Mouse (Mus musculus): ENCODE results near the gene Olfr943. TPM values are rescaled to one million over a fixed set of nuclear protein-coding genes. Genes with fewer than 3 reads are reported as not detected.

The Olfr943 gene
- polyA plus RNA-seq (2012; rRNA removed): not detected in 2 replicates
- not detected in 2 replicates for polyA plus RNA-seq (2014; fragmentation: Nextera tagmentation; extraction: Ambion mirVana)

- no peak for ATAC-seq (ENCODE audit: insufficient read depth)
- Histone ChIP-seq H3K9ac (replicated peaks) (no peak within 1 kb of the TSS), H3K9me3 (ENCODE audit: control insufficient read depth, low read length) (no peaks in the 10 kb centered on the region), H3K27me3 (ENCODE audit: control insufficient read depth, insufficient read depth, low read length) (no peaks in the 10 kb centered on the region), H3K27ac (no peak within 1 kb of the TSS), H3K4me2 (ENCODE audit: low read depth) (no peak within 1 kb of the TSS), H3K4me3 (ENCODE audit: insufficient read depth in 1 of 2, low read depth in 2 of 2, low read length in 2 of 2) (no peak within 1 kb of the TSS), H3K4me1 (replicated peaks; ENCODE audit: control insufficient read depth in 2 of 2, insufficient read depth in 2 of 2, low read length in 1 of 2) (no peaks in the 10 kb centered on the region), H3K36me3 (replicated peaks; ENCODE audit: control insufficient read depth, insufficient read depth, low read depth) (no peaks in the 10 kb centered on the region)
- WGBS (ENCODE audit: insufficient replicate concordance): 66% methylated on average over 5 of the region's 5 CpGs
- TF ChIP-seq EP300 (IDR thresholded peaks at IDR 0.05; ENCODE audit: low read depth) (no peak), CTCF (IDR thresholded peaks at IDR 0.05; ENCODE audit: low read depth) (no peak)
- DNase-seq (ENCODE audit: low read depth in 3 of 3, low spot score in 3 of 3): no peak
These were observed at the start of gene Olfr943 for GRCm38 (mm10) chr9:39166004-39166403. Gene Olfr943, plus strand, starts transcription at chr9:39166304.

- ATAC-seq (ENCODE audit: insufficient read depth) (no peak), DNase-seq (ENCODE audit: low read depth in 3 of 3, low spot score in 3 of 3) (no peak)
- no peak overlapping the region for H3K4me2 ChIP-seq (ENCODE audit: low read depth)
- TF ChIP-seq CTCF (IDR thresholded peaks at IDR 0.05; ENCODE audit: low read depth): no peak
- TF ChIP-seq EP300 (IDR thresholded peaks at IDR 0.05; ENCODE audit: low read depth): no peak
- H3K27me3 ChIP-seq (ENCODE audit: control insufficient read depth, insufficient read depth, low read length): no peaks in the 10 kb centered on the region
- H3K36me3 ChIP-seq (replicated peaks; ENCODE audit: control insufficient read depth, insufficient read depth, low read depth): no peaks in the 10 kb centered on the region
- no peaks in the 10 kb centered on the region for H3K9me3 ChIP-seq (ENCODE audit: control insufficient read depth, low read length)
- no peaks in the 10 kb centered on the region for H3K4me1 ChIP-seq (replicated peaks; ENCODE audit: control insufficient read depth in 2 of 2, insufficient read depth in 2 of 2, low read length in 1 of 2)
- H3K27ac ChIP-seq: no peak overlapping the region
- H3K4me3 ChIP-seq (ENCODE audit: insufficient read depth in 1 of 2, low read depth in 2 of 2, low read length in 2 of 2): no peak overlapping the region
- WGBS (ENCODE audit: insufficient replicate concordance): 62% methylated on average over 1 of the region's 1 CpGs
- no peak overlapping the region for H3K9ac ChIP-seq (replicated peaks)
These were observed 38.8 kb upstream of the Olfr943 start for GRCm38 (mm10) chr9:39127326-39127725.

GRCm38 (mm10) chr9:39127831-39128230, 38.3 kb upstream of the Olfr943 start, which contains the start of gene Olfr27:
Gene Olfr27, plus strand, starts transcription at chr9:39128131.
- TF ChIP-seq EP300 (IDR thresholded peaks at IDR 0.05; ENCODE audit: low read depth) (no peak), CTCF (IDR thresholded peaks at IDR 0.05; ENCODE audit: low read depth) (no peak)
- ATAC-seq (ENCODE audit: insufficient read depth) (no peak), DNase-seq (ENCODE audit: low read depth in 3 of 3, low spot score in 3 of 3) (no peak)
- no peaks in the 10 kb centered on the region for H3K27me3 ChIP-seq (ENCODE audit: control insufficient read depth, insufficient read depth, low read length)
- no peaks in the 10 kb centered on the region for H3K4me1 ChIP-seq (replicated peaks; ENCODE audit: control insufficient read depth in 2 of 2, insufficient read depth in 2 of 2, low read length in 1 of 2)
- H3K9ac ChIP-seq (replicated peaks): no peak within 1 kb of the TSS
- H3K9me3 ChIP-seq (ENCODE audit: control insufficient read depth, low read length): no peaks in the 10 kb centered on the region
- H3K27ac ChIP-seq: no peak within 1 kb of the TSS
- H3K4me3 ChIP-seq (ENCODE audit: insufficient read depth in 1 of 2, low read depth in 2 of 2, low read length in 2 of 2): no peak within 1 kb of the TSS
- no peak within 1 kb of the TSS for H3K4me2 ChIP-seq (ENCODE audit: low read depth)
- no peaks in the 10 kb centered on the region for H3K36me3 ChIP-seq (replicated peaks; ENCODE audit: control insufficient read depth, insufficient read depth, low read depth)

GRCm38 (mm10) chr9:39152401-39152800, 13.7 kb upstream of the Olfr943 start:
- WGBS (ENCODE audit: insufficient replicate concordance): 34% methylated on average over 1 of the region's 1 CpGs
- ATAC-seq (ENCODE audit: insufficient read depth): no peak
- TF ChIP-seq CTCF (IDR thresholded peaks at IDR 0.05; ENCODE audit: low read depth) (no peak), EP300 (IDR thresholded peaks at IDR 0.05; ENCODE audit: low read depth) (no peak)
- Histone ChIP-seq H3K9ac (replicated peaks) (no peak overlapping the region), H3K36me3 (replicated peaks; ENCODE audit: control insufficient read depth, insufficient read depth, low read depth) (no peaks in the 10 kb centered on the region), H3K4me3 (ENCODE audit: insufficient read depth in 1 of 2, low read depth in 2 of 2, low read length in 2 of 2) (no peak overlapping the region), H3K27me3 (ENCODE audit: control insufficient read depth, insufficient read depth, low read length) (no peaks in the 10 kb centered on the region), H3K27ac (no peak overlapping the region), H3K9me3 (ENCODE audit: control insufficient read depth, low read length) (no peaks in the 10 kb centered on the region), H3K4me2 (ENCODE audit: low read depth) (no peak overlapping the region), H3K4me1 (replicated peaks; ENCODE audit: control insufficient read depth in 2 of 2, insufficient read depth in 2 of 2, low read length in 1 of 2) (no peaks in the 10 kb centered on the region)
- no peak for DNase-seq (ENCODE audit: low read depth in 3 of 3, low spot score in 3 of 3)

- ATAC-seq (ENCODE audit: insufficient read depth): no peak
- no peaks in the 10 kb centered on the region for H3K36me3 ChIP-seq (replicated peaks; ENCODE audit: control insufficient read depth, insufficient read depth, low read depth)
- TF ChIP-seq EP300 (IDR thresholded peaks at IDR 0.05; ENCODE audit: low read depth): no peak
- no peak for TF ChIP-seq CTCF (IDR thresholded peaks at IDR 0.05; ENCODE audit: low read depth)
These were observed 35.5 kb downstream of the Olfr943 start, which contains the start of gene Olfr944 for GRCm38 (mm10) chr9:39201620-39202019. Gene Olfr944, plus strand, starts transcription at chr9:39201920.

More at GRCm38 (mm10) chr9:39201620-39202019, 35.5 kb downstream of the Olfr943 start, which contains the start of gene Olfr944:
- Histone ChIP-seq H3K27me3 (ENCODE audit: control insufficient read depth, insufficient read depth, low read length) (no peaks in the 10 kb centered on the region), H3K4me3 (ENCODE audit: insufficient read depth in 1 of 2, low read depth in 2 of 2, low read length in 2 of 2) (no peak within 1 kb of the TSS), H3K9me3 (ENCODE audit: control insufficient read depth, low read length) (no peaks in the 10 kb centered on the region), H3K4me2 (ENCODE audit: low read depth) (no peak within 1 kb of the TSS), H3K4me1 (replicated peaks; ENCODE audit: control insufficient read depth in 2 of 2, insufficient read depth in 2 of 2, low read length in 1 of 2) (no peaks in the 10 kb centered on the region), H3K9ac (replicated peaks) (no peak within 1 kb of the TSS), H3K27ac (no peak within 1 kb of the TSS)
- DNase-seq (ENCODE audit: low read depth in 3 of 3, low spot score in 3 of 3): no peak

Other genes starting within 250 kb of the Olfr943 start
- not detected in 2 replicates for gene Olfr930, start 236.5 kb upstream of the Olfr943 start, polyA plus RNA-seq (2012; rRNA removed)
- not detected in 2 replicates for gene Olfr930, start 236.5 kb upstream of the Olfr943 start, polyA plus RNA-seq (2014; fragmentation: Nextera tagmentation; extraction: Ambion mirVana)
- gene Olfr933, start 194.0 kb upstream of the Olfr943 start, polyA plus RNA-seq (2012; rRNA removed): not detected in 2 replicates
- not detected in 2 replicates for gene Olfr933, start 194.0 kb upstream of the Olfr943 start, polyA plus RNA-seq (2014; fragmentation: Nextera tagmentation; extraction: Ambion mirVana)
- not detected in 2 replicates for gene Olfr934, start 178.0 kb upstream of the Olfr943 start, polyA plus RNA-seq (2012; rRNA removed)
- not detected in 2 replicates for gene Olfr934, start 178.0 kb upstream of the Olfr943 start, polyA plus RNA-seq (2014; fragmentation: Nextera tagmentation; extraction: Ambion mirVana)
- gene Olfr935, start 166.6 kb upstream of the Olfr943 start, polyA plus RNA-seq (2012; rRNA removed): not detected in 2 replicates
- not detected in 2 replicates for gene Olfr935, start 166.6 kb upstream of the Olfr943 start, polyA plus RNA-seq (2014; fragmentation: Nextera tagmentation; extraction: Ambion mirVana)
- not detected in 2 replicates for gene Olfr146, start 142.9 kb upstream of the Olfr943 start, polyA plus RNA-seq (2012; rRNA removed)
- not detected in 2 replicates for gene Olfr146, start 142.9 kb upstream of the Olfr943 start, polyA plus RNA-seq (2014; fragmentation: Nextera tagmentation; extraction: Ambion mirVana)
- gene Olfr937, start 101.4 kb upstream of the Olfr943 start, polyA plus RNA-seq (2012; rRNA removed): not detected in 2 replicates
- not detected in 2 replicates for gene Olfr937, start 101.4 kb upstream of the Olfr943 start, polyA plus RNA-seq (2014; fragmentation: Nextera tagmentation; extraction: Ambion mirVana)
- gene Olfr938, start 87.4 kb upstream of the Olfr943 start, polyA plus RNA-seq (2012; rRNA removed): not detected in 2 replicates
- not detected in 2 replicates for gene Olfr938, start 87.4 kb upstream of the Olfr943 start, polyA plus RNA-seq (2014; fragmentation: Nextera tagmentation; extraction: Ambion mirVana)
- gene Olfr27, start 38.2 kb upstream of the Olfr943 start, polyA plus RNA-seq (2012; rRNA removed): not detected in 2 replicates
- gene Olfr27, start 38.2 kb upstream of the Olfr943 start, polyA plus RNA-seq (2014; fragmentation: Nextera tagmentation; extraction: Ambion mirVana): not detected in 2 replicates
- gene Olfr944, start 35.6 kb downstream of the Olfr943 start, polyA plus RNA-seq (2012; rRNA removed): not detected in 2 replicates
- gene Olfr944, start 35.6 kb downstream of the Olfr943 start, polyA plus RNA-seq (2014; fragmentation: Nextera tagmentation; extraction: Ambion mirVana): not detected in 2 replicates
- not detected in 2 replicates for gene Olfr1537, start 83.7 kb downstream of the Olfr943 start, polyA plus RNA-seq (2012; rRNA removed)
- not detected in 2 replicates for gene Olfr1537, start 83.7 kb downstream of the Olfr943 start, polyA plus RNA-seq (2014; fragmentation: Nextera tagmentation; extraction: Ambion mirVana)
- gene Olfr945, start 110.5 kb downstream of the Olfr943 start, polyA plus RNA-seq (2012; rRNA removed): not detected in 2 replicates
- not detected in 2 replicates for gene Olfr945, start 110.5 kb downstream of the Olfr943 start, polyA plus RNA-seq (2014; fragmentation: Nextera tagmentation; extraction: Ambion mirVana)
- not detected in 2 replicates for gene Olfr948, start 159.7 kb downstream of the Olfr943 start, polyA plus RNA-seq (2012; rRNA removed)
- not detected in 2 replicates for gene Olfr948, start 159.7 kb downstream of the Olfr943 start, polyA plus RNA-seq (2014; fragmentation: Nextera tagmentation; extraction: Ambion mirVana)
- not detected in 2 replicates for gene Olfr951, start 221.1 kb downstream of the Olfr943 start, polyA plus RNA-seq (2012; rRNA removed)
- not detected in 2 replicates for gene Olfr951, start 221.1 kb downstream of the Olfr943 start, polyA plus RNA-seq (2014; fragmentation: Nextera tagmentation; extraction: Ambion mirVana)